Mouse (Mus musculus) G1E (cell line): ENCODE results near the gene Abtb1. TPM values are rescaled to one million over a fixed set of nuclear protein-coding genes. Genes with fewer than 3 reads are reported as not detected.

Source experiments
- ATAC-seq: 2 replicates; pipeline ENCODE4 v1.8.0; 2016; ENCODE audit warnings: mild to moderate bottlenecking; ENCODE audit not compliant: insufficient number of reproducible peaks, poor library complexity, low FRiP score, severe bottlenecking; ENCODE audit errors: extremely low read depth
- DNase-seq: peaks from one replicate; pipeline ENCODE4 v3.0.0; 2012; ENCODE audit warnings: low spot score
- H3K27me3 ChIP-seq: 2 replicates; pipeline ENCODE4 v1.6.1; 2012; ENCODE audit warnings: mild to moderate bottlenecking, low read length, inconsistent platforms; ENCODE audit not compliant: insufficient read depth
- H3K36me3 ChIP-seq: replicated peaks from 2 replicates; pipeline ENCODE3; 2012; ENCODE audit warnings: mild to moderate bottlenecking, inconsistent platforms
- H3K4me1 ChIP-seq: 2 replicates; pipeline ENCODE4 v1.6.1; 2012; ENCODE audit warnings: low read depth, low read length, inconsistent platforms, mixed read lengths; ENCODE audit not compliant: insufficient read depth
- H3K4me3 ChIP-seq: 2 replicates; pipeline ENCODE4 v1.5.1; 2012; ENCODE audit warnings: low read depth, mild to moderate bottlenecking, inconsistent platforms, low read length, moderate library complexity, mixed read lengths
- H3K9me3 ChIP-seq: replicated peaks from 2 replicates; pipeline ENCODE4 v1.6.1; 2012; ENCODE audit warnings: inconsistent platforms
- CTCF ChIP-seq: IDR thresholded peaks from 2 replicates; pipeline ENCODE4 v1.5.1; 2012; ENCODE audit warnings: low read depth, low read length, inconsistent platforms, mixed read lengths
- GATA1 ChIP-seq: IDR thresholded peaks from 2 replicates; pipeline ENCODE4 v1.6.1; 2012; ENCODE audit warnings: borderline replicate concordance, low read length, inconsistent platforms, mixed read lengths
- GATA2 ChIP-seq: IDR thresholded peaks from 2 replicates; pipeline ENCODE4 v1.6.1; 2012; ENCODE audit warnings: low read depth, low read length, inconsistent platforms, borderline replicate concordance
- POLR2AphosphoS5 ChIP-seq: IDR thresholded peaks from 2 replicates; pipeline ENCODE4 v1.6.1; 2012; ENCODE audit warnings: low read depth, low read length, inconsistent platforms; ENCODE audit not compliant: insufficient replicate concordance
- TAL1 ChIP-seq: conservative IDR thresholded peaks from 2 replicates; pipeline ENCODE4 v1.6.1; 2012; ENCODE audit warnings: low read depth, low read length, inconsistent platforms, mixed read lengths
- polyA plus RNA-seq: library from polyadenylated mRNA; stranded (reverse); fragments of >175 nt; gene quantifications from 2 replicates; pipeline ENCODE4 v1.2.3, GENCODE M21; 2012
- total RNA-seq, 2 experiments: library from RNA; stranded (forward) in 1 of 2; stranded (reverse) in 1 of 2; fragments of 200-1000 nt in 1 of 2; fragments of >200 nt in 1 of 2; fragmentation: Nextera tagmentation in 1 of 2; gene quantifications; 2 replicates each; pipeline ENCODE4 v1.2.3; 2014 to 2017

The Abtb1 gene
- total RNA-seq (2014; fragmentation: Nextera tagmentation) (9.6 and 17.5 TPM in 2 replicates), total RNA-seq (2017) (40.3 and 50.3 TPM in 2 replicates), polyA plus RNA-seq (18.0 and 22.2 TPM in 2 replicates)

- Histone ChIP-seq H3K4me3 (peak within 1 kb of the TSS; percentile 97), H3K4me1 (peaks cover 38% of the 10 kb centered on the region), H3K36me3 (peaks cover 42% of the 10 kb centered on the region), H3K9me3 (no peaks in the 10 kb centered on the region), H3K27me3 (peaks cover 19% of the 10 kb centered on the region)
- ATAC-seq (peak; percentile 89), DNase-seq (peak; percentile 98)
- TF ChIP-seq GATA2 (no peak), GATA1 (no peak), TAL1 (no peak), CTCF (no peak), POLR2AphosphoS5 (no peak)
Observed at GRCm38 (mm10) chr6:88841781-88842689, at the start of gene Abtb1. Gene Abtb1 (minus strand): TSS chr6:88841984.

- H3K4me1 ChIP-seq = peaks cover 88% of the 10 kb centered on the region
- DNase-seq (no peak), ATAC-seq (no peak)
- H3K9me3 ChIP-seq = no peaks in the 10 kb centered on the region
- no peak for TF ChIP-seq CTCF
- TF ChIP-seq GATA1 = no peak
- no peak for TF ChIP-seq GATA2
- TF ChIP-seq TAL1 = no peak
- TF ChIP-seq POLR2AphosphoS5 = no peak
- H3K4me3 ChIP-seq = no peak overlapping the region
- H3K27me3 ChIP-seq = no peaks in the 10 kb centered on the region
- H3K36me3 ChIP-seq = peaks cover 100% of the 10 kb centered on the region
Observed at GRCm38 (mm10) chr6:88890832-88891231, 49.0 kb upstream of the Abtb1 start.

- TF ChIP-seq GATA2 (no peak), POLR2AphosphoS5 (no peak), TAL1 (no peak), CTCF (no peak), GATA1 (no peak)
- Histone ChIP-seq H3K27me3 (no peaks in the 10 kb centered on the region), H3K36me3 (peaks cover 100% of the 10 kb centered on the region), H3K4me1 (peaks cover 82% of the 10 kb centered on the region), H3K9me3 (no peaks in the 10 kb centered on the region), H3K4me3 (no peak overlapping the region)
- ATAC-seq (no peak), DNase-seq (no peak)
Observed at GRCm38 (mm10) chr6:88889410-88890042, 47.7 kb upstream of the Abtb1 start.

GRCm38 (mm10) chr6:88886417-88886967 is 44.7 kb upstream of the Abtb1 start:
- ATAC-seq = no peak
- H3K4me1 ChIP-seq = peaks cover 53% of the 10 kb centered on the region
- DNase-seq = no peak
- no peaks in the 10 kb centered on the region for H3K9me3 ChIP-seq
- H3K36me3 ChIP-seq = peaks cover 100% of the 10 kb centered on the region
- TF ChIP-seq GATA2 (no peak), TAL1 (no peak), POLR2AphosphoS5 (no peak), GATA1 (no peak), CTCF (no peak)
- H3K4me3 ChIP-seq = no peak overlapping the region
- H3K27me3 ChIP-seq = no peaks in the 10 kb centered on the region

- no peaks in the 10 kb centered on the region for H3K9me3 ChIP-seq
- H3K4me3 ChIP-seq = no peak overlapping the region
- ATAC-seq = no peak
- no peak for TF ChIP-seq GATA1
- TF ChIP-seq CTCF = no peak
- TF ChIP-seq POLR2AphosphoS5 = no peak
- no peak for TF ChIP-seq GATA2
- no peak for TF ChIP-seq TAL1
- no peaks in the 10 kb centered on the region for H3K27me3 ChIP-seq
- no peak for DNase-seq
- peaks cover 100% of the 10 kb centered on the region for H3K36me3 ChIP-seq
- peaks cover 47% of the 10 kb centered on the region for H3K4me1 ChIP-seq
Observed at GRCm38 (mm10) chr6:88885644-88886416, 44.0 kb upstream of the Abtb1 start.
